Mouse (Mus musculus) inflammation-experienced regulatory T-cells, adult 6 months (primary cell): ENCODE measurements at regions not wholly inside any gene's neighbourhood (a gene's known extent, or its start where the extent isn't known, plus 50 kb on each side); places are given as distances from the start of the nearest gene placed in this dataset.
"Not testable (repeated sequence)": the region's sequence is repeated elsewhere in the genome, so short reads cannot be mapped to it uniquely, and the experiment has no call there.

Experiments used
- ATAC-seq: one replicate; pipeline ENCODE4 v1.8.0; 2017

DNA sequence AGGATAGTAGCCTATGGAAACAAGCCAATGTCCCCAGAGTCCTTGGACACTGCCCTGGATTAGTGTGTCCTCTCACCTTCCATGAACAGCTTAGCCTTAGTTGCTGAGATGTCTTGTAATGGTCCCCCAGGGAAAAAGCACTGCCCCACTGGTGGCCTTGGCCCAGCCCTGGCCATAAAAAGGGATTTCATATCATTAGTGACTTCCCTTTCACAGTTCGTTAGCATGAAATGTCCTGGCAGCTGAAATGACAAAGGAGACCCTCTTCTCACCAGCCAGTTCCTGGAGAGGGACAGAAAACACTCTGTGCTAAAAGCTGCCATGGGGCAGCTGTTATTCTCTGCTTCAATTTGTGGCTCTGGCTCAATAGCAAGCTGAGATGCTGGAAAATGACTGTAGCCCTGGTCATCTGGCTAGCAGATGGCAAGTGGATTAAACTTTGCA lies 110.6 kb upstream of the Rmdn2 start:
- ATAC-seq, result no peak

- ATAC-seq, result no peak
Observed at GRCm38 (mm10) chr17:79501926-79502325, 109.7 kb upstream of the Rmdn2 start.

DNA sequence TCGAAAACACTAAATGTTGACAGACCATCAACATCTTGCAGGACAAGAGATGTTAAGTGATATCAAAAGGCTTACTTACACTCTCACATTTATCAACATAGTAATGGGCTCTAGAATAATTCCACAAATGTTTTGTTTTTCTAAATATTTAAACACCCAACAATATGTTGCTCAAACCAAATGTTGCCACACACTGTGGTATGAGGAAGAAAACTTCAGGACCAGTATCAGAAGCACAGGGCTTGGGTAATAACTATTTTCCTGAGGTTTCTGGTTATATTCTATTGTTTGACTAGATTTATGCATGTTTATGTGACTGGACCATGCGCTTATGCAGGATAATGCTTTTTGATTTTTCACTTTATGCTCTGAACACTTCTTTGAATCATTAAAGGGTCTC lies 108.6 kb upstream of the Rmdn2 start:
- ATAC-seq, result no peak

DNA sequence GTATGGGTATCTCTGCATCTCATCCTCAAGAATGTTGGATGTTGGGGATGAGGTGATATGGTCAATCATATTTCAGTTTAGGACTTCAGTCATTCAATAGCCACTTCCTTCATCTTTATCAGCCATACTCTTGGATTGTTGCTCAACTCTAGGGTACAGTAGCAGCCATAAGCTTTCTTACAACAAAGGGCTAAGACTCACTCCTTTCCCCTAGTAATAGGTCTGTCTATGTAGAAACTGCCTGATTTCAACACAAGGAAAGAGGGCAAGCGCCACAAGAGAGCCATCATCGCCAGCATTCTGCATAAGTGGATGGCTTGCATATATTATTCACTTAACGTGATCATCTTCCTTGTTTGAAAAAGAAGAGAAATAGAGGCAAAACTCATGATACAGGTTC lies 107.5 kb upstream of the Rmdn2 start:
- ATAC-seq, result no peak

DNA sequence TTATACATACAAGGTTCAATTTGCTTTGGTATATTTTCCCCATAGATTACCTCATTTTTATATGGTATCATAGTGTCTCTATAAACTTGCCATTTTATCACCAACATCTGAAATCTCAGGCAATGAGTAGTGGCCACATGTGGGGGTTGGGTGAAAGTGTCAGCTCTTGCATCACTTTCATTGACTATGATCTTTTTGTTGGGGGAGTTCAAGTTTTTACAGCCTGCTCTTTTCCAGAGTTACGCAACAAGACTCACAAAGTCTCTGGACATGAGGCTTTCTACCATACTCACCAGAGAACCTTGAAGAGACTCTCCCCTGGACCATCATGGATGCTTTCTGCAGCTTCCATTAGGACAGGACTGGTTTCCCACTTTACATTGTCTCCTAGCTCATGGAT lies 106.1 kb upstream of the Rmdn2 start:
- ATAC-seq, result no peak

DNA sequence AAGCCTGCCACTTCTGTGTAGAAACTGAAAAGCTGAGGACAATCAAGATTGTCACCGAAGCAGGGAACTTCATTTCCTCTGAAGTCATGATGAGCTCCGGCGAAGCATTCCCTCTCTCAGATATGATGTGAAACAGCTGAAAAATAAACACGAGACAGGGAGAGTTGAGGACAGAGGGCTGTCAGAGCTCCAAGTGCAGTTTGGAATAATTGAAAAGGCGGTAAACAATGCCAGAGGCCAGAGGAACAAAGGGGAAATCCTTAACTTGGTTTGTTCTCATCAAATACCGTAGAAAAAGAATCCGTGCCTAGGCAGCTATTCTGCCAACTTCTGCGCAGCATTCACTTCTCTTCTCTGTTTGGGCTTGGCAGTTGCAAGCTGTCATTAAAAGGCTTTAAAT lies 102.4 kb upstream of the Rmdn2 start:
- ATAC-seq, result no peak

GRCm38 (mm10) chr17:79509957-79510710 lies 101.5 kb upstream of the Rmdn2 start:
- no peak for ATAC-seq

GRCm38 (mm10) chr17:79511218-79511617 lies 100.4 kb upstream of the Rmdn2 start:
- no peak for ATAC-seq

DNA sequence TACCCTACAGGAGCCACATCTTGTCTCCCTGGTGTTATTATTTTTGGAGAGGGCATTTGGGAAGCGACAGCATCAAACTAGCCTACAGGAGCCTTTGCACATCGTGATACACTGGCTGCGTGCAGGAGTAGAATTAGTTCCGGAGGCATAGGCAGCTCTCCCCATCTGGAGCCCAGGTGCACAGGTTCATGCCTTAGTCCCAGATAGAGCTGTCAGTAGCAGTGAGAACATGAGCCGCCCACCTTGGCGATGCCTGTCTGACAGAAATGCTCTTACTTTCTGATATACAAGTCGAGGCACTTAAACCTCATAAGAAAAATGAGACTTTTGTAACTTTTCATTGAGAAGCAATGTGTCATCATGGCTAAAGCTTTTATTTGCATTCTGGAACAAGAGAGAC lies 97.6 kb upstream of the Rmdn2 start:
- no peak for ATAC-seq

DNA sequence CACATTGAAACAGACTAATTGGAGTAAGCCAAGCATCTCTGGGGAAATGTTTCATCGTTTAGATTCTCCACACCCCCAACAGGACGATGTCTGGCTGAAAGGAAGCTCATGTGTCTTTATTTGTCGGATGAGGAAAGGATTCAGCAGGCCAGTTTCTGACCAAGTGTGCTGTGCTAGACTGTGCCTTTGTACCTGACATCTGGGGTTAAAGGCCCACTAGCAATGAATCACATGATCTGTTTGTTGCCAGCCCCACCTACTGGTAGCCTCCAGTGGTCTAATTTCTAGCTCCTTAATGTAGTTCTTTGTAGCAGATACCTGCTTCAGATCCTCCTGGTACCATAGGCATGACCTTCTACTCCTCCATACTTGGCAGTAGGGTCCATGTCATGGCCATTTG lies 93.5 kb upstream of the Rmdn2 start:
- no peak for ATAC-seq

- no peak for ATAC-seq
Observed at GRCm38 (mm10) chr17:79518696-79519095, 93.0 kb upstream of the Rmdn2 start.

GRCm38 (mm10) chr17:79519356-79519755 lies 92.3 kb upstream of the Rmdn2 start:
- ATAC-seq, result no peak

DNA sequence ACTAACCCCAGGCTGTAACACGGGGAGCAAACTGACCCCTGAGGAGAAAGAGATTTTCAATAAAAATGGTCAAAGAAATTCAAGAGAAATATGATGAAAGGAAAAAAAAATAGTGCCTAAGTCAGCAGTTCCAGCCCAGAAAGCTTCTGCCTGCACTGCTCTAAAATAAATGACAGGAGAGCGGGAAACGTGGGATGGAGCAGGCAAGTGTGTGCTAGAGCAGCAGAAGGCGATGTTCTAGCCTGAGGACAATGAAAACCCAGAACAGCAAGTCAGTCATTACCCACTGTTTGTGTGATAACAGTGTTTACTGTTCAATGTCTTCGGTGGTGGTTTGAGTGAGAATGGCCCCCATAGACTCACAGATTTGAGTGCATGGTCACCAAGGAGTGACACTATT lies 91.4 kb upstream of the Rmdn2 start:
- ATAC-seq, result no peak

- no peak for ATAC-seq
Observed at GRCm38 (mm10) chr17:79521691-79522090, 90.0 kb upstream of the Rmdn2 start.

- no peak for ATAC-seq
Observed at GRCm38 (mm10) chr17:79523230-79523629, 88.4 kb upstream of the Rmdn2 start.

DNA sequence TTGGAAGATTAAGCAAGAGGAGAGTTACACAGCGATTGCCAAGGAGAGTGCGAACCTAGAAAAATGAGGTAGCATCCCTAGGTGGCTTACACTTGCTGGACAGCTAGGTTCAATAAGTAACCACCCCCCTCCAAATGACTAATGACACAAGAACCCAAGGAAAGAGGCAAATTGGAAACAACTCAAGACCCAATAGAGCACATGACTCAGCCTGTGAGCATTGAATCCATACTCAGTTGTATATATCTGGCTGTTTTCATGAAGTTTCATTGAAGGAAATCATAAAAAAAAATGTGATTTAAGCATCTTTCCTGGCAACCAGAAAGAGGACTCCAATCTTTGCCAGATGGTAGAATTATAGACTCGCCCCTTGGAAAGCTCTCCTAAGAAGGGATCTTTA lies 84.3 kb upstream of the Rmdn2 start:
- no peak for ATAC-seq

DNA sequence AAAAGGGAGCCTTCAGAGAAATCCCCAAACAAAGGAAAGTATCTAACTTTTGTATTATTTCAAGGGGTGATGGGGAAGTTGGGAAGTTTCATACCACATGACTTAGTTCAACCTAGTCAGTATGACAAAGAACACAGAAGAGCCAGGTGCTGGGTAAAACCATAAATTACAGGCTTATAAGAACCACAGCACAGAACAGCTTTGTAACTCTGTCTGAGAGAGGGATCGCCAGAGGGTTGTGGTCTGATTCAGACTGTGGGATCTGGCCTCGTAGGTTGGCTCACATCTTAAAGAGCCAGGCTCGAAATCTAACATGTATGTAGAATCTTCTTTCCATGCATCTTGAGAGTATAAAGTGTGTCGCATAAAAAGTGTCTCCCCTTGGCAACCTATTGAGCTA lies 75.1 kb upstream of the Rmdn2 start:
- ATAC-seq, result no peak

DNA sequence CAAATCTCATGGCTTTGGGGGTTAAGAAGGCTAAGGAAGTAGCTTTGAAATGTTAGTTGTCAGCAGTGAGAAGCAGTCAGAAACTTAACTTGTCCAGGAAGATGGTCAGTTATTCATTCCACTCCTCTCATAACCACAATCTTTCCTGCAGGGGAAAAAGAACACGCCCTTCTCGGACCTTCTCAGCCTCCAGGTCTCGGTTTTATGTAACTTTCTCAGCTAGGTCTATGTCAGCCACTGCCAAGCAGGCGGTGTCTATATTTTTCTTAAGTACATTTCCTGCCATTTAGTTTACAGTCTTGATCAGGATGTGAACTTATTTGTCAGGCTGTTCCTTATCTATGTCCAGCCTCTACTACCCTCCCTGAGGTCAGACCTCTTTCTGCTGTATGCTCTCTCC lies 72.9 kb upstream of the Rmdn2 start:
- ATAC-seq, result no peak

DNA sequence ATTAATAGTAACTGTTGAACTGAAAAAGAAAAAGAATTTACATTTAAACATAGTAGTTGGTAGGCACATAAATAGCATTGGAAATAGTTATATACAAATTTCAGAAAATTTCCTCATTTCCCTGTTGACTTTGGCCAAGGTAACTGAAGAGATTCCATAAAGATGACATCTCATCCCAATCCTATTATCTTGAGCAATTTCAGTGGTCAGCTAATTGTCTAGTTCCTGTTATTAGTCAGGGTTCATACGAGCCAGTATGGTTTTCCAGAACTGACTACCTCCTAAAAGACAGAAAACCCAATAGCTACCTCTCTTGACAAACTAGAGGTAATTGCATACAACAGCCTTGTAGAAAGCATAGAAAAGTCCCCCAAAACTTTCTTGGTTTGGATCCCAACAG lies 71.6 kb upstream of the Rmdn2 start:
- ATAC-seq, result no peak

- no peak for ATAC-seq
Observed at GRCm38 (mm10) chr17:79540511-79540910, 71.2 kb upstream of the Rmdn2 start.

- ATAC-seq, result no peak
Observed at GRCm38 (mm10) chr17:79543907-79544522, 67.6 kb upstream of the Rmdn2 start.

DNA sequence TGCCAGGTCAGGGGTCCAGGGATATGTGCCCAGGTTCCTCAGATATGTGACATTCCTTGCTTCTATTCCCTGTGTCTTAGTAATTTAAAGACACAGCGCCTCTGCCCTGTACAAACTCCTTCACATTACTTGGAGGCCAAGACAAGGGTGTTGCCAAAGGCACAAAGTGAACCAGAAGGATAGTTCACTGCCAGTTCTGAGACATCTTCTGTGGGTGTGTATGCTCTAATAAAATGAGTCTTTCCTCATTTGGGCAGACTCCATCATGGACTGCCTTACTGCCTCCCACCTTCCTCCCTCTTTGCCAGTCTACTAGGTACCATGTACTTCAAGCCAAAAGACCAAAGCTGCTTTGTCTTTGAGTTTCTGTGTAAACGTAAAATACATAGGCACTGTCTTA lies 65.8 kb upstream of the Rmdn2 start:
- no peak for ATAC-seq

GRCm38 (mm10) chr17:79547075-79547474 lies 64.6 kb upstream of the Rmdn2 start:
- no peak for ATAC-seq

GRCm38 (mm10) chr17:79547524-79547923 lies 64.1 kb upstream of the Rmdn2 start:
- ATAC-seq, result no peak

DNA sequence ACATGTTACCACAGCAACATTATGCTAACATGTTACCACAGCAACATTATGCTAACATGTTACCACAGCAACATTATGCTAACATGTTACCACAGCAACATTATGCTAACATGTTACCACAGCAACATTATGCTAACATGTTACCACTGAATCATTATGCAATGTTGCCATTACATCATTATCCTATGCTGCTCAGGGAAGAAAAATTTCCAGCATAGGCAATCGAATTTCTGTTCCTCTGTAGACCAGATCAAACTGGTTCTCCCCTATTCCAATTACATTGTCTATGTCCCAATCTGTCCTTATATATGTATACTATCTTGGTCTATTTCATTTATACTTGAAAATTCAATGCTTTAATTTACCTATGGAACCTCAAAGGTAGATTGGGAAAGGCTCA lies 61.3 kb upstream of the Rmdn2 start:
- ATAC-seq, result not testable (repeated sequence)
